Comparison of ENCODE assay signal across 8 mouse cellular contexts in genomic region chr2:5161002-5161745, GRCm38 (mm10). TPM values are rescaled to one million over a fixed set of nuclear protein-coding genes. Genes with fewer than 3 reads are reported as not detected.
DNase-seq lines count a peak whose midpoint lies in the region; ATAC-seq and TF ChIP-seq lines count a peak whose summit lies in the region.

No protein-coding gene starts in this region.

- no peak overlapping the region for H3K27ac ChIP-seq in lung, embryonic 14.5 days (ENCODE audit: low read depth)
- no peak overlapping the region for H3K27ac ChIP-seq in bone marrow, adult 2 months (ENCODE audit: control insufficient read depth, insufficient read depth, low read depth, low read length, poor library complexity)
- no peak overlapping the region for H3K27ac ChIP-seq in liver, postnatal 0 days (ENCODE audit: low read depth)

- no peak for TF ChIP-seq EP300 in liver, postnatal 0 days (IDR thresholded peaks at IDR 0.05; ENCODE audit: low read depth)

- no peak overlapping the region for H3K9ac ChIP-seq in lung, embryonic 14.5 days
- H3K9ac ChIP-seq in liver, postnatal 0 days (replicated peaks), result no peak overlapping the region

- H3K4me2 ChIP-seq in lung, embryonic 14.5 days, result no peak overlapping the region
- H3K4me2 ChIP-seq in liver, postnatal 0 days (ENCODE audit: low read depth, low read length), result no peak overlapping the region

- no peaks in the 10 kb centered on the region for H3K9me3 ChIP-seq in lung, embryonic 14.5 days (ENCODE audit: low read depth, low read length)
- H3K9me3 ChIP-seq in liver, postnatal 0 days (ENCODE audit: low read length), result no peaks in the 10 kb centered on the region

- DNase-seq in embryo, embryonic 10 days (ENCODE audit: low spot score), result peak; percentile 53
- DNase-seq in embryo, embryonic 11 days, result no peak
- DNase-seq in lung, embryonic 14.5 days, result peak; percentile 22
- no peak for DNase-seq in lung, postnatal 4 days
- DNase-seq in liver, postnatal 0 days, result peak; percentile 22
- DNase-seq in frontal cortex, postnatal 36 days (ENCODE audit: low spot score in 2 of 2), result no peak
- DNase-seq in spleen, adult 12 weeks (ENCODE audit: low spot score), result no peak

- peak; percentile 45 for TF ChIP-seq CTCF in lung, embryonic 14.5 days (IDR thresholded peaks at IDR 0.05; ENCODE audit: low read depth)
- TF ChIP-seq CTCF in bone marrow, adult 2 months (IDR thresholded peaks at IDR 0.05; ENCODE audit: control insufficient read depth, insufficient read depth, low read length), result peak; percentile 37; the same call in 1 of the 2 replicates
- peak; percentile 58 for TF ChIP-seq CTCF in liver, postnatal 0 days (IDR thresholded peaks at IDR 0.05; ENCODE audit: low read depth)

- no peak overlapping the region for H3K4me3 ChIP-seq in lung, embryonic 14.5 days (ENCODE audit: low read depth, low read length)
- H3K4me3 ChIP-seq in bone marrow, adult 2 months (replicated peaks; ENCODE audit: control insufficient read depth, low read depth, low read length), result no peak overlapping the region
- no peak overlapping the region for H3K4me3 ChIP-seq in liver, postnatal 0 days (ENCODE audit: low read depth, low read length)

- 66% methylated on average over 11 of the region's 11 CpGs for WGBS in lung, embryonic 14.5 days
- 73% methylated on average over 11 of the region's 11 CpGs for WGBS in bone marrow, adult 2 months
- 62% methylated on average over 11 of the region's 11 CpGs for WGBS in liver, postnatal 0 days (ENCODE audit: insufficient replicate concordance)

- ATAC-seq in lung, embryonic 14.5 days (ENCODE audit: insufficient read depth), result no peak; the same call in 1 of the 2 replicates
- no peak for ATAC-seq in liver, postnatal 0 days

- H3K27me3 ChIP-seq in lung, embryonic 14.5 days (ENCODE audit: insufficient read depth, low read length), result no peaks in the 10 kb centered on the region
- H3K27me3 ChIP-seq in liver, postnatal 0 days (ENCODE audit: insufficient read depth, low read length), result no peaks in the 10 kb centered on the region

- no peaks in the 10 kb centered on the region for H3K36me3 ChIP-seq in lung, embryonic 14.5 days (ENCODE audit: insufficient read depth)
- no peaks in the 10 kb centered on the region for H3K36me3 ChIP-seq in liver, postnatal 0 days (replicated peaks; ENCODE audit: insufficient read depth, low read length)

- no peaks in the 10 kb centered on the region for H3K4me1 ChIP-seq in lung, embryonic 14.5 days (ENCODE audit: insufficient read depth)
- H3K4me1 ChIP-seq in bone marrow, adult 2 months (ENCODE audit: control insufficient read depth, insufficient read depth, low read length), result no peaks in the 10 kb centered on the region; the same call in 1 of the 2 replicates
- no peaks in the 10 kb centered on the region for H3K4me1 ChIP-seq in liver, postnatal 0 days (ENCODE audit: insufficient read depth)

- TF ChIP-seq POLR2A in bone marrow, adult 2 months (IDR thresholded peaks at IDR 0.05; ENCODE audit: borderline replicate concordance, control insufficient read depth, low read depth, low read length), result no peak

RNA-seq across cellular contexts. Expression of gene Ccdc3, which starts 23.6 kb away (rescaled TPM):
- polyA plus RNA-seq in lung, embryonic 14.5 days (2014; fragmentation: Nextera tagmentation; extraction: Ambion mirVana), result 0.78 and 1.4 TPM in 2 replicates
- 1.1 TPM in 2 replicates for polyA plus RNA-seq in bone marrow, adult 2 months (2011; ENCODE audit: insufficient read depth, insufficient read length, low replicate concordance, missing spikeins)
- polyA plus RNA-seq in liver, postnatal 0 days (2015; fragmentation: Nextera tagmentation; extraction: Ambion mirVana), result 2.6 and 3.2 TPM in 2 replicates

Comparison
In these comparisons a context has a peak if more than half of its experiments do, and no peak if none do; other contexts are left out.
1. DNase-seq: peak in embryo, embryonic 10 days (single experiment), lung, embryonic 14.5 days (single experiment) and liver, postnatal 0 days (single experiment); none in embryo, embryonic 11 days (single experiment), lung, postnatal 4 days (0 of 2), frontal cortex, postnatal 36 days (0 of 2) and spleen, adult 12 weeks (single experiment).
2. Peak in every context shown above with its lines, with median percentiles within 50 percentile points of each other: CTCF ChIP-seq.